Mouse (Mus musculus) ES-E14 (cell line): Measurements from ENCODE around the gene Ifit1bl2.

Experiments
- CHD2 ChIP-seq: IDR thresholded peaks from 2 replicates; pipeline ENCODE4 v1.6.1; 2014; ENCODE audit warnings: mild to moderate bottlenecking, low read depth, low read length, inconsistent platforms
- HCFC1 ChIP-seq: IDR thresholded peaks from 2 replicates; pipeline ENCODE4 v1.6.1; 2012; ENCODE audit warnings: low read length, inconsistent platforms, borderline replicate concordance; ENCODE audit not compliant: insufficient read depth
- ZC3H11A ChIP-seq: IDR thresholded peaks from 2 replicates; pipeline ENCODE4 v1.6.1; 2012; ENCODE audit warnings: low read depth, mild to moderate bottlenecking, inconsistent platforms, low read length, borderline replicate concordance

GRCm38 (mm10) chr19:34678428-34678827, 37.9 kb upstream of the Ifit1bl2 start:
- TF ChIP-seq HCFC1: no peak
- TF ChIP-seq ZC3H11A: no peak
- no peak for TF ChIP-seq CHD2
